ENCODE assay signal across 7 mouse cellular contexts in the genomic region with DNA sequence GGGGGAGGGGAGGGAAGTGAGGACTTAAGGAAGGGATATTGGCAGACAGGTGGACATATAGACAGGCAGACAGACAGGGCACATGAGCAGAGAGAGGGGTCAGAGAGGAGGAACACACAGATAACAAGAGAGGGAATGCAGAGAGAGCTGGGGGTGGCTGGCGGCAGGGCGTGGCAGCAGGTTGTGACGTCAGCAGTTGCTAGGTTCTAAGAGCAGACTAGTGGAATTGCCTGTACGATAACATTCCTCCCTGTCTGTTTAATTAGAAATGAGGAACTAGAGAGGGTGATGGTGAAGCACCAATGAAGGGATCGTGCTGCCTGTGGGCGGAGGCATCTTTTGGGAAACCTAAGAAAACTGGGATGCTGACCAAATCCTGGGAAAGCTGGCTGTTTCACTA. TPM values are rescaled to one million over a fixed set of nuclear protein-coding genes. Genes with fewer than 3 reads are reported as not detected.
DNase-seq lines count a peak whose midpoint lies in the region.

No protein-coding gene starts in this region.

- peak; percentile 58 for DNase-seq in kidney, postnatal 10 days
- DNase-seq in kidney, adult 8-10 months = no peak
- DNase-seq in A20 (ENCODE audit: low read depth, low spot score) (peak; percentile 70), ES-CJ7 (ENCODE audit: low read depth, low spot score) (peak; percentile 51)
- peak; percentile 59 for DNase-seq in heart, postnatal 4 days
- DNase-seq in mesoderm, embryonic 11.5 days (ENCODE audit: low read depth, low spot score) = peak; percentile 36
- DNase-seq in urinary bladder, adult 18-20 months (ENCODE audit: low spot score in 2 of 2) = no peak

RNA-seq across cellular contexts. Expression of a gene that starts 11.8 kb away (rescaled TPM):
- under 1 TPM; 0.38 to 0.41 TPM for total RNA-seq in heart, postnatal 4 days (2021)

RNA-seq across cellular contexts. Expression of a gene that starts 15.3 kb away (rescaled TPM):
- 10 to 100 TPM; 56.7 to 61.4 TPM for total RNA-seq in heart, postnatal 4 days (2021)

RNA-seq across cellular contexts. Expression of a gene that starts 26.4 kb away (rescaled TPM):
- not detected for total RNA-seq in heart, postnatal 4 days (2021)

RNA-seq across cellular contexts. Expression of a gene that starts 35.5 kb away (rescaled TPM):
- total RNA-seq in heart, postnatal 4 days (2021) = under 1 TPM in 1 of 2 experiments, not detected in 1; 0.62 TPM

RNA-seq across cellular contexts. Expression of a gene that starts 38.8 kb away (rescaled TPM):
- total RNA-seq in heart, postnatal 4 days (2021) = 1 to 10 TPM; 2.2 TPM

Comparison
In these comparisons a context has a peak if more than half of its experiments do, and no peak if none do; other contexts are left out.
1. DNase-seq: peak in kidney, postnatal 10 days (single experiment), A20 (single experiment), ES-CJ7 (single experiment), heart, postnatal 4 days (single experiment) and mesoderm, embryonic 11.5 days (single experiment); none in kidney, adult 8-10 months (0 of 2) and urinary bladder, adult 18-20 months (0 of 2).